Mouse (Mus musculus): Measurements from ENCODE around the gene Bcas1. TPM values are rescaled to one million over a fixed set of nuclear protein-coding genes. Genes with fewer than 3 reads are reported as not detected.
"Not testable (repeated sequence)": the region's sequence is repeated elsewhere in the genome, so short reads cannot be mapped to it uniquely, and the experiment has no call there.

Gene Bcas1
- polyA plus RNA-seq, 1 experiment, result not detected

DNA sequence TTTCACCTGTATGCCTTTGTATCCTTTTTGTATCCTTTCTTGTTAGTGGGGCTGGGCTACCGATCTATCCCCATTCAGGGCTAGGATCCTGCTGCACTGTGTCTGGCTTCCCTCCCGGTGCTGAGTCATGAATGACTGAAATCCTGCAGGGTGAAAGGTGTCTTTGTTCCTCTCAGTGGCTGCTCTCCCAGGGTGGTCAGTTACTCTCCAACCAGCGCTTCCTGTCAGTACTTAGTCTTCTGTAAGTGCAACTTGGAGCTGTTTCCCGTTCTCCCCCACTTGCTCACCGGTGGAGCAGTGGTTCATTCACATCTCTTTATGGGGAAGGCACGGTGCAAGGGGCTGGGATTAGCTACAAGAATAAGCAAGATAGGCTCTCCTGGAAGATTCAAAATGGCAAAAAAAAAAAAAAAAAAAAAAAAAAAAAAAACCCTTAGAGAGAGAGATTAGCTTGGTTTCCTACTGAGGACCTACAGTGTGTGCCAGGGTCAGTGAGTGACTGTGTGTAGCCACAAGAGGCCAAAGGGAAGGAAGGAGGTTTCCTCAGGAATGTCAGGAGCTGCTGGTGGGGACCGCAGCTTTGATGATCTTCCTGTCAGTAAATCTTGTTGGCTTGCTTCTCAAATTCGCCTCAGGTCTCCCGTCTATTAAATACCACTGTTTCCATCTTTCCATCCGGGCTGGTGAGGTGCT is 42.1 kb upstream of the Bcas1 start:
- Histone ChIP-seq H3ac (ENCODE audit: control insufficient read depth, insufficient read length, low read depth) (no peak overlapping the region), H3K79me3 (ENCODE audit: low read depth) (no peaks in the 10 kb centered on the region), H3K27me3 (ENCODE audit: control insufficient read depth, insufficient read depth, insufficient read length) (no peaks in the 10 kb centered on the region), H3K79me2 (ENCODE audit: control insufficient read depth, insufficient read depth) (no peaks in the 10 kb centered on the region), H3K36me3 (ENCODE audit: control insufficient read depth, insufficient read depth) (no peaks in the 10 kb centered on the region), H3K4me3 (ENCODE audit: insufficient read depth, poor library complexity, severe bottlenecking) (no peak overlapping the region)
- no peak for TF ChIP-seq USF1 (IDR thresholded peaks at IDR 0.05; ENCODE audit: low read depth)
- TF ChIP-seq CEBPB (IDR thresholded peaks at IDR 0.05; ENCODE audit: low read depth), result no peak
- TF ChIP-seq FOSL1 (IDR thresholded peaks at IDR 0.05; ENCODE audit: insufficient read depth, low read length, poor library complexity, severe bottlenecking), result peak; percentile 7

DNA sequence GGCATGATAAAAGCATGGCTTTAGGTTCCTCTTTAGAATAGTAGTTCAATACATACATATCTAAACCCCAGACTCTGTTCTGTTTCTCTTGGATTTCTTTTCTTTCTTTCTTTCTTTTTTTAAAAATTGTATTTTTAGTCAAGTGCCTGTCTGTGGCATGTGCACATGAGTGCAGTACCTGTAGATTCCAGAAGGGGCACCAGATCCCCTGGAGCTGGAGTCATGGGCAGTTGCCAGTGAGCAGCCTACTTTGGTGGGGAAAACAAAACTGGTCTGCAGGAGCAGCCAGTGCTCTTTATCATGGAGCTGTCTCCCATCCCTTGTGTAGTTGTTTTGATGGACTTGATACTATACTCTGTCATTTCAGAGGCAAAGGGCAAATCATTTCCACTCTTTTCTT is 40.4 kb upstream of the Bcas1 start:
- Histone ChIP-seq H3ac (ENCODE audit: control insufficient read depth, insufficient read length, low read depth) (no peak overlapping the region), H3K4me3 (ENCODE audit: insufficient read depth, poor library complexity, severe bottlenecking) (no peak overlapping the region), H3K79me2 (ENCODE audit: control insufficient read depth, insufficient read depth) (no peaks in the 10 kb centered on the region), H3K27me3 (ENCODE audit: control insufficient read depth, insufficient read depth, insufficient read length) (no peaks in the 10 kb centered on the region), H3K36me3 (ENCODE audit: control insufficient read depth, insufficient read depth) (no peaks in the 10 kb centered on the region), H3K79me3 (ENCODE audit: low read depth) (no peaks in the 10 kb centered on the region)
- no peak for TF ChIP-seq MYOG (IDR thresholded peaks at IDR 0.05; ENCODE audit: control insufficient read depth, extremely low read depth, insufficient read length)
- TF ChIP-seq USF1 (IDR thresholded peaks at IDR 0.05; ENCODE audit: low read depth), result no peak
- no peak for TF ChIP-seq FOSL1 (IDR thresholded peaks at IDR 0.05; ENCODE audit: insufficient read depth, low read length, poor library complexity, severe bottlenecking)
- no peak for TF ChIP-seq CEBPB (IDR thresholded peaks at IDR 0.05; ENCODE audit: low read depth)
- TF ChIP-seq MYOD1 (IDR thresholded peaks at IDR 0.05; ENCODE audit: control insufficient read depth, insufficient read length, low read depth), result no peak
- TF ChIP-seq CTCF (IDR thresholded peaks at IDR 0.05; ENCODE audit: control insufficient read depth, insufficient read depth, insufficient read length), result no peak
- TF ChIP-seq MAX (IDR thresholded peaks at IDR 0.05), result no peak

DNA sequence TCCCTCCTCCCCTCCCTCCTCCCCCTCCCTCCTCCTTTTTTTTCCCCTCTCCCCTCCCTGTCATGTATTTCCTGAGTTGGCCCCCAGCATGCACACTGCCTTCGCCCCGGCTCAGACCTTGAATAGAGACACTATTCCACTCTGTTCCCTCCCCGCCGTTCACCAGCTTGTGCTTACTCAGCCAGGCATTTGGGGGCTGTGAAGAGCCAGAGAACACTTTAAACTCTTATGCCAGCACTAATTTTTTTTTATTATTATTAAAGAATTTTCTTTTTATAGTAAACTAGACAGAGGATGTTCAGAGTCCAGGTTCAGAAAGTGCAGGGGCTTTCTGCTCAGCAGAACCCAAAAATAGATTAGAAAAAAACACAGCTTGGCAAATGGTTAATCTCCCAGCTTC is 37.2 kb upstream of the Bcas1 start:
- Histone ChIP-seq H3K79me2 (ENCODE audit: control insufficient read depth, insufficient read depth) (no peaks in the 10 kb centered on the region), H3ac (ENCODE audit: control insufficient read depth, insufficient read length, low read depth) (no peak overlapping the region), H3K79me3 (ENCODE audit: low read depth) (no peaks in the 10 kb centered on the region), H3K4me3 (ENCODE audit: insufficient read depth, poor library complexity, severe bottlenecking) (no peak overlapping the region), H3K27me3 (ENCODE audit: control insufficient read depth, insufficient read depth, insufficient read length) (peaks cover 4% of the 10 kb centered on the region), H3K36me3 (ENCODE audit: control insufficient read depth, insufficient read depth) (no peaks in the 10 kb centered on the region)
- TF ChIP-seq CEBPB (IDR thresholded peaks at IDR 0.05; ENCODE audit: low read depth) (no peak), FOSL1 (IDR thresholded peaks at IDR 0.05; ENCODE audit: insufficient read depth, low read length, poor library complexity, severe bottlenecking) (no peak), MAX (IDR thresholded peaks at IDR 0.05) (no peak), MYOD1 (IDR thresholded peaks at IDR 0.05; ENCODE audit: control insufficient read depth, insufficient read length, low read depth) (no peak), CTCF (IDR thresholded peaks at IDR 0.05; ENCODE audit: control insufficient read depth, insufficient read depth, insufficient read length) (no peak)

DNA sequence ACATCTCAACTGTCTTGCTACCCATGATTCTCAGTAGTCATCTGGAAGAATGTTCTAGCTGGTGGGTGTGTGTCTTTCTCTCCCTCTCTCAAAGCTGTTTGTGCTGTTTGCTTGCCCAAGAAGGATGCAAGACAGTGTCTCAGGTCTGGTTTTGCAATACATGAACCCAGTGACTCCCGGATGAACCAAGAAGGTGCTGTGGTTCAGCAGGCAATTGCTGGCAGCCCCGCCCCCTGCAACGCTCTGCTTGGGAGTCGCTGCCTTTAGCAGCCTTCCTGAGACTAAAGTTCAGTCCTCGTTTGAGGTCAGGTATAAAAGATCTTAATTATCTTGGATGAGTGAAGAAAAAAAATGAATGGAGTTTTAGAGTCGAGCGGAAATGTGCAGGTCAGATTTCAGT is 34.0 kb upstream of the Bcas1 start:
- H3ac ChIP-seq (ENCODE audit: control insufficient read depth, insufficient read length, low read depth), result no peak overlapping the region
- TF ChIP-seq MYOG (IDR thresholded peaks at IDR 0.05; ENCODE audit: control insufficient read depth, extremely low read depth, insufficient read length), result no peak
- no peak for TF ChIP-seq MYOD1 (IDR thresholded peaks at IDR 0.05; ENCODE audit: control insufficient read depth, insufficient read length, low read depth)
- no peak for TF ChIP-seq CEBPB (IDR thresholded peaks at IDR 0.05; ENCODE audit: low read depth)
- no peak for TF ChIP-seq MAX (IDR thresholded peaks at IDR 0.05)
- no peak for TF ChIP-seq CTCF (IDR thresholded peaks at IDR 0.05; ENCODE audit: control insufficient read depth, insufficient read depth, insufficient read length)
- no peak for TF ChIP-seq USF1 (IDR thresholded peaks at IDR 0.05; ENCODE audit: low read depth)
- TF ChIP-seq FOSL1 (IDR thresholded peaks at IDR 0.05; ENCODE audit: insufficient read depth, low read length, poor library complexity, severe bottlenecking), result no peak
- H3K4me3 ChIP-seq (ENCODE audit: insufficient read depth, poor library complexity, severe bottlenecking), result no peak overlapping the region
- H3K36me3 ChIP-seq (ENCODE audit: control insufficient read depth, insufficient read depth), result no peaks in the 10 kb centered on the region
- no peaks in the 10 kb centered on the region for H3K79me3 ChIP-seq (ENCODE audit: low read depth)
- no peaks in the 10 kb centered on the region for H3K79me2 ChIP-seq (ENCODE audit: control insufficient read depth, insufficient read depth)
- H3K27me3 ChIP-seq (ENCODE audit: control insufficient read depth, insufficient read depth, insufficient read length), result peaks cover 17% of the 10 kb centered on the region

DNA sequence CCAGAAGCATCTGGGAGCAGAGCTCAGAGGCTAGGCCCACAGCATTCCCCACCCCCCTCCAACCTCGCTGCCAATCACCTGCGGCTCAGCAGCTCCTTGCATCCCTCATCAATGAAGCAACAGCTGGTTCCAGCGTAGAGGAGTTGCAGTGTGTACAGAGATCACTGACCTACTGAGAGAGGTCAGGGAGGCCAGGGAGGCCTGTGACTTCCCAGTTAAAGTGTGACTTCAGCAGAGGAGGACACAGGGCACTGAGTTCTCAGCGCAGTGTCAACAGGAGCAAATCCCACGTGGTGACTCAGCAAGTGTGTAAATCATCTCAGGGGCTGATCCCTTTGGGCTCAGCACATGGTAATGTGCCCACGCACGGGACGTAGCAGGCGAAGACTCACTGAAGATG is 32.2 kb upstream of the Bcas1 start:
- TF ChIP-seq MYOG (IDR thresholded peaks at IDR 0.05; ENCODE audit: control insufficient read depth, extremely low read depth, insufficient read length) (no peak), MYOD1 (IDR thresholded peaks at IDR 0.05; ENCODE audit: control insufficient read depth, insufficient read length, low read depth) (no peak), USF1 (IDR thresholded peaks at IDR 0.05; ENCODE audit: low read depth) (no peak), MAX (IDR thresholded peaks at IDR 0.05) (no peak)
- Histone ChIP-seq H3ac (ENCODE audit: control insufficient read depth, insufficient read length, low read depth) (no peak overlapping the region), H3K79me2 (ENCODE audit: control insufficient read depth, insufficient read depth) (no peaks in the 10 kb centered on the region), H3K27me3 (ENCODE audit: control insufficient read depth, insufficient read depth, insufficient read length) (peaks cover 25% of the 10 kb centered on the region), H3K79me3 (ENCODE audit: low read depth) (no peaks in the 10 kb centered on the region), H3K36me3 (ENCODE audit: control insufficient read depth, insufficient read depth) (no peaks in the 10 kb centered on the region), H3K4me3 (ENCODE audit: insufficient read depth, poor library complexity, severe bottlenecking) (no peak overlapping the region)

DNA sequence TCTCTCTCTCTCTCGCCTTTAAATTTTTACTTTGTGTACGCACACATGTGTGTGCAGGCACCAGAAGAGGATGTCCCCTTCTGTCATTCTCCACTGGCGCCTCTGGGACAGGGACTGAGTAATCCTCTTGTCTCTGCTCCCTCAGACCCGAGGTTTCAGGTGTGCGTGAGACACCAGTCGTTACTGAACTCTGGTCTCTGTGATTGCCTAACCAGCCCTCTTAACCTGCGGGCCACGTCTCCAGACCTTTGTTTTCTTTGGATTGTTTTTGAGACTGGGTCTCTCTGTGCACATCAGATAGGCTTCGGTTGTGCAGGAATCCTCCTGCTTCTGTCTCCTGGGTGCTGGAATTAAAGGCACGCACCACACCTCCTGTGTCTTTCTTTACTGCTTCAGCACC is 31.5 kb upstream of the Bcas1 start:
- Histone ChIP-seq H3K4me3 (ENCODE audit: insufficient read depth, poor library complexity, severe bottlenecking) (no peak overlapping the region), H3ac (ENCODE audit: control insufficient read depth, insufficient read length, low read depth) (no peak overlapping the region), H3K79me3 (ENCODE audit: low read depth) (no peaks in the 10 kb centered on the region), H3K36me3 (ENCODE audit: control insufficient read depth, insufficient read depth) (no peaks in the 10 kb centered on the region), H3K79me2 (ENCODE audit: control insufficient read depth, insufficient read depth) (no peaks in the 10 kb centered on the region), H3K27me3 (ENCODE audit: control insufficient read depth, insufficient read depth, insufficient read length) (peaks cover 30% of the 10 kb centered on the region)
- TF ChIP-seq FOSL1 (IDR thresholded peaks at IDR 0.05; ENCODE audit: insufficient read depth, low read length, poor library complexity, severe bottlenecking) (no peak), MYOD1 (IDR thresholded peaks at IDR 0.05; ENCODE audit: control insufficient read depth, insufficient read length, low read depth) (no peak), CTCF (IDR thresholded peaks at IDR 0.05; ENCODE audit: control insufficient read depth, insufficient read depth, insufficient read length) (no peak), USF1 (IDR thresholded peaks at IDR 0.05; ENCODE audit: low read depth) (no peak), CEBPB (IDR thresholded peaks at IDR 0.05; ENCODE audit: low read depth) (no peak), MAX (IDR thresholded peaks at IDR 0.05) (no peak), MYOG (IDR thresholded peaks at IDR 0.05; ENCODE audit: control insufficient read depth, extremely low read depth, insufficient read length) (no peak)

DNA sequence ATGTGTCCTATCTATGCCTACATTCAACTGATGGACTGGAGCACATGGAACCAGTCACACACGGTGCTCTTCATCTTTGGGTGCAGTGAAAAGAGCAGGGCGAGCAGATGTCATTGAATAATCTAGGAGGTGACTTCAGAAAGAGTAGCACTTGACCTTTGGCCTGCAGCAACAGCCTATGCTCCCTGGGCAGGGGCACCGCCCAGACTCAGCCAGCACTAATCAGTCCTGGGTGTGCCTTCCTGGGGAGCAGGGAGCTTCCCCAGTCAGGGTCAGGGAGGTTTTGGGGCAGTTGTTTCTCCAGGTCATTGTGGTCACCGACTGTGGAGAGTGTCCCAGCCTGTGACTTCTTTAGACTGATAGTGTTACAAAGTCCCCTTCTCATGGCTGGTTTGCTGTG is 26.2 kb upstream of the Bcas1 start:
- H3K79me3 ChIP-seq (ENCODE audit: low read depth); H3K4me3 ChIP-seq (ENCODE audit: insufficient read depth, poor library complexity, severe bottlenecking); H3ac ChIP-seq (ENCODE audit: control insufficient read depth, insufficient read length, low read depth): not testable (repeated sequence)

More for the DNA sequence above, 26.2 kb upstream of the Bcas1 start:
- not testable (repeated sequence) for H3K36me3 ChIP-seq (ENCODE audit: control insufficient read depth, insufficient read depth); H3K79me2 ChIP-seq (ENCODE audit: control insufficient read depth, insufficient read depth)
- H3K27me3 ChIP-seq (ENCODE audit: control insufficient read depth, insufficient read depth, insufficient read length), result peaks cover 39% of the 10 kb centered on the region

Data from C2C12 (cell line).